Mouse (Mus musculus) urinary bladder, postnatal 4 days (tissue): ENCODE results near the gene Gm13178.

Experiments used
- DNase-seq, 2 experiments: peaks; one replicate each; pipeline ENCODE4 v3.0.0; 2021 to 2022; ENCODE audit warnings: low spot score in 2 of 2

Gm13178 gene

GRCm38 (mm10) chr4:144721304-144721703 lies at the start of gene Gm13178:
Gene Gm13178, minus strand, starts transcription at chr4:144721404.
- DNase-seq, result no peak

GRCm38 (mm10) chr4:144765722-144766121 lies 44.5 kb upstream of the Gm13178 start:
- DNase-seq, result no peak

GRCm38 (mm10) chr4:144749139-144749538 lies 27.9 kb upstream of the Gm13178 start:
- no peak for DNase-seq

GRCm38 (mm10) chr4:144719691-144720090 lies 1.5 kb downstream of the Gm13178 start:
- DNase-seq, result no peak

GRCm38 (mm10) chr4:144718288-144718687 lies 2.9 kb downstream of the Gm13178 start:
- no peak for DNase-seq

- no peak for DNase-seq
These were observed 34.9 kb downstream of the Gm13178 start, which contains the start of gene Gm436 for GRCm38 (mm10) chr4:144686268-144686667. Gene Gm436, minus strand, starts transcription at chr4:144686368.
